Mouse (Mus musculus): ENCODE measurements around the gene Exoc2.

GRCm38 (mm10) chr13:30809240-30809639 is 164.7 kb downstream of the Exoc2 start:
- TF ChIP-seq GATA1 (IDR thresholded peaks at IDR 0.05; ENCODE audit: low read length) (no peak), TAL1 (IDR thresholded peaks at IDR 0.05; ENCODE audit: low read length) (no peak)

Data from erythroblast, embryonic 14.5 days (primary cell).